Mouse (Mus musculus): ENCODE results near the gene Smim24.

Smim24 gene

GRCm38 (mm10) chr10:81392270-81392669, 581 bp upstream of the Smim24 start:
- DNase-seq, result no peak

- peak; percentile 64 for DNase-seq
These were observed 709 bp downstream of the Smim24 start for GRCm38 (mm10) chr10:81393456-81394063.

- DNase-seq, result peak; percentile 79
These were observed 2.3 kb downstream of the Smim24 start for GRCm38 (mm10) chr10:81395127-81395526.

- no peak for DNase-seq
These were observed 3.0 kb downstream of the Smim24 start for GRCm38 (mm10) chr10:81395865-81396264.

- DNase-seq, result no peak
These were observed 3.9 kb downstream of the Smim24 start for GRCm38 (mm10) chr10:81396749-81397148.

GRCm38 (mm10) chr10:81399296-81399695, 6.4 kb downstream of the Smim24 start:
- no peak for DNase-seq

- DNase-seq, result no peak
These were observed 7.0 kb downstream of the Smim24 start for GRCm38 (mm10) chr10:81399798-81400308.

- no peak for DNase-seq
These were observed 7.7 kb downstream of the Smim24 start for GRCm38 (mm10) chr10:81400371-81401204.

- no peak for DNase-seq
These were observed 8.3 kb downstream of the Smim24 start for GRCm38 (mm10) chr10:81401205-81401520.

GRCm38 (mm10) chr10:81401521-81402226, 8.8 kb downstream of the Smim24 start:
- DNase-seq, result peak; percentile 78

GRCm38 (mm10) chr10:81402227-81402765, 9.4 kb downstream of the Smim24 start:
- DNase-seq, result no peak

- no peak for DNase-seq
These were observed 10.7 kb downstream of the Smim24 start for GRCm38 (mm10) chr10:81403511-81403910.

- no peak for DNase-seq
These were observed 11.2 kb downstream of the Smim24 start for GRCm38 (mm10) chr10:81404082-81404481.

GRCm38 (mm10) chr10:81404720-81405119, 11.9 kb downstream of the Smim24 start:
- DNase-seq, result no peak

GRCm38 (mm10) chr10:81405588-81406201, 12.8 kb downstream of the Smim24 start:
- peak; percentile 74 for DNase-seq

GRCm38 (mm10) chr10:81406504-81407440, 13.9 kb downstream of the Smim24 start:
- DNase-seq, result no peak

GRCm38 (mm10) chr10:81407539-81408423, 14.9 kb downstream of the Smim24 start:
- DNase-seq, result peak; percentile 84

- peak; percentile 45 for DNase-seq
These were observed 15.5 kb downstream of the Smim24 start for GRCm38 (mm10) chr10:81408424-81408729.

- peak; percentile 89 for DNase-seq
These were observed 16.0 kb downstream of the Smim24 start for GRCm38 (mm10) chr10:81408871-81409291.

GRCm38 (mm10) chr10:81409330-81409729, 16.5 kb downstream of the Smim24 start:
- no peak for DNase-seq

GRCm38 (mm10) chr10:81410350-81410749, 17.5 kb downstream of the Smim24 start:
- peak; percentile 51 for DNase-seq

Measured in kidney, adult 18-20 months (tissue).